Mouse (Mus musculus) heart, adult 11 months (tissue): ENCODE measurements at regions not wholly inside any gene's neighbourhood (a gene's known extent, or its start where the extent isn't known, plus 50 kb on each side); places are given as distances from the start of the nearest gene placed in this dataset.

ENCODE experiments used
- DNase-seq: peaks from one replicate; pipeline ENCODE4 v3.0.0; 2022

DNA sequence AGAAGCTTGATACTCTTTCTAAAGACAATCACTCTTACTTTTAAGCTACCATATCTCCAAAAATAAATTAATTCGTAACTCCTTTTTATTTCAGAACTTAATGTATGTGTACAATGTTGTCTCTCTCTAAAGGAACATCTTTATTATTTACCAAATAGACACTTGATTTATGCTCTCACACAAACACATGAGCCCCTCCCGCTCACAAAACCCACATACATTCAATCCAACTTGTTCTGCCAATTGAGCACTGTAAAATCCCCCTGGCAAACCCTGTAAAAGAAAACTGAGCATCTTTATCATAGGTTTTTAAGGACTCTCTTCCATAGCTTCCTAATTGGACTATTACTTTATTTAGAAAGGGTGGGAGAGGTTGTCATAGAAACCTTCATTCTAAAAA, 812.5 kb downstream of the Phf3 start:
- no peak for DNase-seq

DNA sequence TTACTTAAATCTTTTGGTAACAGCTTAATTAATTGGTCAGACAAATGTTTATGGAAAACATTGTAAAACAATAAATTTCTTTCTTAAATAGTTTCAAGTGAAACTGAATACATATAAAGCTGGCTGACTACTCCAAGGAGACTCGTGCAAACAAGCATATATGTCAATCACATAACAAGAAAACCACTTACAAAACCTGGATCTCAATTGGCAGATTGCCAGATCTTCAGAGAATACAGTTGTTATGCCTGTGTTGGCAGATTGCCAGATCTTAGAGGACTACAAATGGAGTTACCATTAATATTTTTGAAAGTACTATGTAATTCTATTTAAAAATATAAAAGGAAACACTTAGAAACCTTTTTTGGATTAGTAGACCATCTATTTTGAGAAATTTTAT, 812.9 kb downstream of the Phf3 start:
- DNase-seq = no peak

DNA sequence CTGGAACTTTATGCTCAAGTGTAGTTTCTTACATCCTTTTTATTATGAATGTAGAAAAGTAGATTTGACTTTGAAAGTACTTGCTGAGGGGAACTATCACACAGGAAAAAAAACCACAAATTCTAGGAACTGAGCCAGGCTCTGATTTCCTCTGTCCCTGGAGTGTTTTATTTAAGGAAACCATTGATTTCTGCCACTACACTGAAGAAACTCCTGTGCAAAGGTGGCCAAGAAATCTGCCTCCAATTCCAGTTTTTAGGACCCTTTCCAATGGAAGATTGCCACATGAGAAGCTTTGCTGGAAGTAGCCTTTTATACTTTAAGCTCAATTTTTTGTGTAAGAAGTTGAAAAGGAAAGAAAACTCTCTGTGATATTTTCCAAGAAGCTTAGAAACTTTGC, 856.1 kb downstream of the Phf3 start:
- DNase-seq = no peak

DNA sequence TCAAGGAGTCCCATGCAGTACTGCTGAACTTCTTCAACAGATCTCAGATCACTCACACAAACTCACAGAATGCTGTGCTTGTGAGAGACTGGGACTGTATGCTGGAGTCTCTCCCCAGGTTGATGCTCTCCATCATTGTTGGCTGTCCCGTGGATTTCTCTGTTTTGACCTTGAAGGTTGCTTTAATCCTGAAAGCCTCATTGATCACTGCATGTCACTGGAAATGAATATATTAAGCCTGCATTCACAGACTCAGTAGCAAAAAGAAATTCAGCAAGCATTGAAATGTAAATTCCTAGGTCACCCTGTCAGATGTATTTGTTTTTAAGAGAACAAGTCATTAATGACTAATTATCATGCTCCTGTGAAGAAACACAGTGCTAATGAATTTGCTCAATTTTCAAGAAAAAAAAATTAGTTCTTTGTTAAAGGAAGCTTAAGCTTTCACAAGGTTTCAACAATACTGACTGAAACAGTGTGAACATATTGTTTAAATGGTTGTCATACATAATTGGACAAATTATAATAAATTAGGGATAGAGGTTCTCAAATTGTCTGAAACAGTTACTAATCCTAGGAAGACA, 864.9 kb downstream of the Phf3 start:
- DNase-seq = peak; percentile 74
